Mouse (Mus musculus) myocyte (in vitro differentiated cells): ENCODE data around the gene Dclk2. TPM values are rescaled to one million over a fixed set of nuclear protein-coding genes. Genes with fewer than 3 reads are reported as not detected.

Experiments used
- H3K27me3 ChIP-seq: one replicate; pipeline ENCODE4 v1.6.1; 2011; ENCODE audit not compliant: control insufficient read depth, insufficient read depth, insufficient read length
- H3K36me3 ChIP-seq: one replicate; pipeline ENCODE4 v1.6.1; 2011; ENCODE audit not compliant: control insufficient read depth, insufficient read depth
- H3K4me2 ChIP-seq: one replicate; pipeline ENCODE4 v1.6.1; 2011; ENCODE audit warnings: low read depth, control low read depth
- H3K4me3 ChIP-seq: one replicate; pipeline ENCODE4 v1.5.1; 2011; ENCODE audit warnings: mild to moderate bottlenecking, control low read depth, moderate library complexity
- H3K79me2 ChIP-seq: one replicate; pipeline ENCODE4 v1.6.1; 2011; ENCODE audit not compliant: control insufficient read depth, insufficient read depth
- H3ac ChIP-seq: one replicate; pipeline ENCODE4 v1.6.1; 2011; ENCODE audit not compliant: control insufficient read depth, insufficient read length
- CEBPB ChIP-seq: IDR thresholded peaks from 2 replicates; pipeline ENCODE4 v1.6.1; 2011; ENCODE audit warnings: mild to moderate bottlenecking, moderate library complexity; ENCODE audit not compliant: poor library complexity, insufficient read depth, severe bottlenecking
- E2F4 ChIP-seq: IDR thresholded peaks from one replicate; pipeline ENCODE4 v1.6.1; 2011; ENCODE audit warnings: mild to moderate bottlenecking, control low read depth, moderate library complexity; ENCODE audit not compliant: insufficient read depth
- MAX ChIP-seq: IDR thresholded peaks from one replicate; pipeline ENCODE4 v1.6.1; 2011; ENCODE audit warnings: low read depth, mild to moderate bottlenecking, control low read depth
- MYOD1 ChIP-seq, 3 experiments: IDR thresholded peaks; one replicate each; pipeline ENCODE4 v1.6.1; 2011; ENCODE audit warnings: control low read depth in 2 of 3, low read depth in 2 of 3, mild to moderate bottlenecking in 2 of 3, moderate library complexity in 1 of 3; ENCODE audit not compliant: insufficient read length in 2 of 3, control insufficient read depth in 1 of 3
- MYOG ChIP-seq, 3 experiments: IDR thresholded peaks; one replicate each; pipeline ENCODE4 v1.6.1; 2011; ENCODE audit warnings: control low read depth in 2 of 3, low read depth in 2 of 3, mild to moderate bottlenecking in 2 of 3; ENCODE audit not compliant: insufficient read length in 2 of 3, control insufficient read depth in 1 of 3, insufficient read depth in 1 of 3
- POLR2A ChIP-seq: IDR thresholded peaks from one replicate; pipeline ENCODE4 v1.6.1; 2011; ENCODE audit warnings: low read depth, mild to moderate bottlenecking, control low read depth, moderate library complexity; ENCODE audit not compliant: insufficient read length
- POLR2AphosphoS2 ChIP-seq: IDR thresholded peaks from one replicate; pipeline ENCODE4 v1.6.1; 2011; ENCODE audit warnings: low read depth, control low read depth; ENCODE audit not compliant: insufficient read length
- REST ChIP-seq: IDR thresholded peaks from one replicate; pipeline ENCODE4 v1.6.1; 2011; ENCODE audit warnings: mild to moderate bottlenecking, control low read depth, moderate library complexity; ENCODE audit not compliant: insufficient read depth, insufficient read length
- SRF ChIP-seq: IDR thresholded peaks from one replicate; pipeline ENCODE4 v1.6.1; 2011; ENCODE audit warnings: low read depth; ENCODE audit not compliant: control insufficient read depth, insufficient read length
- TCF12 ChIP-seq: IDR thresholded peaks from one replicate; pipeline ENCODE4 v1.6.1; 2011; ENCODE audit warnings: mild to moderate bottlenecking, control low read depth; ENCODE audit not compliant: poor library complexity, insufficient read depth, severe bottlenecking
- TCF3 ChIP-seq: IDR thresholded peaks from one replicate; pipeline ENCODE4 v1.6.1; 2011; ENCODE audit warnings: low read depth, control low read depth; ENCODE audit not compliant: insufficient read length
- USF1 ChIP-seq: IDR thresholded peaks from one replicate; pipeline ENCODE4 v1.6.1; 2011; ENCODE audit warnings: low read depth, mild to moderate bottlenecking, control low read depth, moderate library complexity
- polyA plus RNA-seq: library from polyadenylated mRNA; unstranded; fragments of >200 nt; fragmentation: generic; extraction: Trizol; gene quantifications from one replicate; pipeline ENCODE4 v1.2.1, GENCODE M21; 2012; ENCODE audit warnings: missing spikeins

The Dclk2 gene
- polyA plus RNA-seq, 1 experiment: 1.8 TPM

- TF ChIP-seq E2F4 (no peak), REST (no peak), TCF3 (no peak), MYOD1 (IDR thresholded peaks at IDR 0.05; ENCODE audit: control insufficient read depth in 1 of 3, insufficient read length in 2 of 3, low read depth in 2 of 3) (no peak), CEBPB (no peak), USF1 (no peak), POLR2AphosphoS2 (no peak), MYOG (IDR thresholded peaks at IDR 0.05; ENCODE audit: control insufficient read depth in 1 of 3, insufficient read depth in 1 of 3, insufficient read length in 2 of 3, low read depth in 2 of 3) (no peak), POLR2A (no peak), SRF (no peak), MAX (no peak), TCF12 (no peak)
- no peak overlapping the region for H3K4me3 ChIP-seq
- H3K79me2 ChIP-seq: no peaks in the 10 kb centered on the region
- H3K27me3 ChIP-seq: no peaks in the 10 kb centered on the region
- no peak overlapping the region for H3K4me2 ChIP-seq
- H3ac ChIP-seq: no peak overlapping the region
- H3K36me3 ChIP-seq: no peaks in the 10 kb centered on the region
These were observed 88.5 kb downstream of the Dclk2 start for GRCm38 (mm10) chr3:86832115-86832514.

GRCm38 (mm10) chr3:86827506-86827905 lies 93.1 kb downstream of the Dclk2 start:
- TF ChIP-seq REST: no peak
- no peak for TF ChIP-seq E2F4
- no peak for TF ChIP-seq USF1
- TF ChIP-seq TCF12: no peak
- TF ChIP-seq POLR2A: no peak
- TF ChIP-seq MAX: no peak

GRCm38 (mm10) chr3:86821383-86821782 lies 99.3 kb downstream of the Dclk2 start:
- TF ChIP-seq POLR2AphosphoS2 (no peak), POLR2A (no peak), MYOD1 (IDR thresholded peaks at IDR 0.05; ENCODE audit: control insufficient read depth in 1 of 3, insufficient read length in 2 of 3, low read depth in 2 of 3) (no peak), SRF (no peak), E2F4 (no peak), MAX (no peak), CEBPB (no peak), TCF12 (no peak), MYOG (IDR thresholded peaks at IDR 0.05; ENCODE audit: control insufficient read depth in 1 of 3, insufficient read depth in 1 of 3, insufficient read length in 2 of 3, low read depth in 2 of 3) (no peak), USF1 (no peak), TCF3 (no peak), REST (no peak)
- Histone ChIP-seq H3K4me2 (no peak overlapping the region), H3K79me2 (no peaks in the 10 kb centered on the region), H3K4me3 (no peak overlapping the region), H3K36me3 (no peaks in the 10 kb centered on the region), H3K27me3 (no peaks in the 10 kb centered on the region), H3ac (no peak overlapping the region)

More at GRCm38 (mm10) chr3:86827506-86827905, 93.1 kb downstream of the Dclk2 start:
- Histone ChIP-seq H3ac (no peak overlapping the region), H3K4me3 (no peak overlapping the region), H3K4me2 (no peak overlapping the region), H3K79me2 (no peaks in the 10 kb centered on the region), H3K36me3 (no peaks in the 10 kb centered on the region), H3K27me3 (no peaks in the 10 kb centered on the region)

DNA sequence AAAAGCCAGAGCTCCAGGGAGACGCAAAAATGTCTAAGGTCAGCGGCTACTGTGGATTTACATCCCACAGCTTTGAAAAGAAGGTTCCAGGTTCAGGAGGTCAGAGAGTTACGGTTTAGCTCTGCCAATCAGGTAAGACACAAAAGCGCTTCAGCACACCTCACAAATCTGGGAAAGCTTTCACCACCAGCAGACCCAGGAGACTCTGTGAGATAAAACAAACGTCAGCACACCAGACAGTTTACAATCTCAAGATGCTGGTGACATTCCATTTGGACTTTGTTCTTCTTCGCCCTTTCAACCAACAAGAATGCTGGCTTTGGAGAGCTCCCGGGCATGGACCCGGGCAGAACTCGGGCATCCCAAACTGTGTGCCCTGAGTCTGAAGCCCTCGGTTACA lies 100.3 kb downstream of the Dclk2 start:
- Histone ChIP-seq H3K4me2 (no peak overlapping the region), H3K4me3 (no peak overlapping the region), H3K27me3 (no peaks in the 10 kb centered on the region), H3ac (no peak overlapping the region), H3K36me3 (no peaks in the 10 kb centered on the region), H3K79me2 (no peaks in the 10 kb centered on the region)
- TF ChIP-seq CEBPB: no peak
- no peak for TF ChIP-seq TCF12
- TF ChIP-seq SRF: no peak
- no peak for TF ChIP-seq USF1
- TF ChIP-seq MYOD1 (IDR thresholded peaks at IDR 0.05; ENCODE audit: control insufficient read depth in 1 of 3, insufficient read length in 2 of 3, low read depth in 2 of 3): no peak
- TF ChIP-seq POLR2AphosphoS2: no peak
- TF ChIP-seq E2F4: no peak
- no peak for TF ChIP-seq MAX
- TF ChIP-seq MYOG (IDR thresholded peaks at IDR 0.05; ENCODE audit: control insufficient read depth in 1 of 3, insufficient read depth in 1 of 3, insufficient read length in 2 of 3, low read depth in 2 of 3): no peak
- TF ChIP-seq REST: no peak
- TF ChIP-seq TCF3: no peak
- no peak for TF ChIP-seq POLR2A

DNA sequence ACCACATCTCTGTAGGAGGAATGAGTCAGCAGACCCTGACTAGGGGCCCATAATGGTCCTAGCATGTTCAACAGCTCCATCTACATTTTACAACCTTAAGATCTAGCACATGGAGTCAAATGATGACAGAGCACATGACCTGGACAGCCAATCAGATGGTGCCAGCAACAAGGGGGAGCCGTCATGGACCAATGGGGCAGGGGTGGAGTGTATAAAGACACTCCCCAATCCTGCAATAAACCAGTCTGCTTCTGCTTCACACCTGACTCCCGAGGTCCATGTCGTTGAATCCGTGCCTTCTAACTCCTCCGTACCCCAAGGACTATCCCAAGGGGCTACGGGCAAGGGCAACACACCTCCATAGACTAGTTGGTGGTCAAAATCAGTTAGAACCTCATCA lies 101.3 kb downstream of the Dclk2 start:
- no peak for TF ChIP-seq SRF
- TF ChIP-seq TCF12: no peak
- TF ChIP-seq REST: no peak
- no peak for TF ChIP-seq CEBPB
- no peak for TF ChIP-seq POLR2AphosphoS2
- TF ChIP-seq TCF3: no peak
- no peak for TF ChIP-seq MYOG (IDR thresholded peaks at IDR 0.05; ENCODE audit: control insufficient read depth in 1 of 3, insufficient read depth in 1 of 3, insufficient read length in 2 of 3, low read depth in 2 of 3)
- TF ChIP-seq POLR2A: no peak
- no peak for TF ChIP-seq MAX
- TF ChIP-seq E2F4: no peak
- no peak for TF ChIP-seq MYOD1 (IDR thresholded peaks at IDR 0.05; ENCODE audit: control insufficient read depth in 1 of 3, insufficient read length in 2 of 3, low read depth in 2 of 3)
- no peak for TF ChIP-seq USF1
- no peaks in the 10 kb centered on the region for H3K36me3 ChIP-seq
- H3K27me3 ChIP-seq: no peaks in the 10 kb centered on the region
- no peak overlapping the region for H3K4me3 ChIP-seq
- no peaks in the 10 kb centered on the region for H3K79me2 ChIP-seq
- H3ac ChIP-seq: no peak overlapping the region
- no peak overlapping the region for H3K4me2 ChIP-seq
